Comparison of ENCODE assay signal across 15 mouse cellular contexts in the genomic region with DNA sequence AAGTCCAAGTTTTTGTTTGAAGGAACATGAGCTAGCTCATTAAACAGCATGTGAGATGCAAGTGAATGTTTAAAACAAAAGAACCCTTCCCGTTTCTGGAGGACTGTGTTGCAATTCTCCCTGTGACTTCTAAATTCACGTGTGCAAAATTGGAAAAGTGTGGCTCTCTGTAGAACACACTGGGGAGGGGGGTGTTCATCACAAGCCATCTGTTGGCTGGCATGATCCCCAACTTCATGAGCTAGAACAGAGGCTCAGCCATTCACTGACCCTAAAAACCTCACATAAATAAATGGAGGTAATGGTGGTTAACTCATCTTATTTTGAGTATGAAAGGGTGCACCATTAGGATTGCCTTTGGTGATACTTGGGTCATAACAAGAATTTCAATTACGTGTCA.
"Had no signal": no experiment of that assay in that cellular context is flagged by ENCODE, and none has a peak within 500 bp of the region (broad histone marks: within the 10 kb centered on the region; RNA-seq: fewer than 3 reads in every experiment).

No protein-coding gene starts in this region.

- DNase-seq: gastrocnemius, postnatal 14 days; gastrocnemius, postnatal 36 days; heart, adult 18-20 months; heart, postnatal 10 days; kidney, adult 11 months; kidney, adult 2 months; kidney, adult 9 months; kidney, postnatal 14 days; kidney, postnatal 36 days; layer of hippocampus, adult 9-11 months; layer of hippocampus, postnatal 36 days; left cerebral cortex, postnatal 4 days had no signal

- ATAC-seq: hindbrain, postnatal 0 days; intestine, embryonic 16.5 days; liver, embryonic 12.5 days had no signal
